In genomic region chr8:125028841-125029240, GRCm38 (mm10) we compare ENCODE assay signal across 17 mouse cellular contexts.
"Had no signal": no experiment of that assay in that cellular context is flagged by ENCODE, and none has a peak within 500 bp of the region (broad histone marks: within the 10 kb centered on the region; RNA-seq: fewer than 3 reads in every experiment).

No protein-coding gene starts in this region.

- DNase-seq: kidney, adult 11 months; kidney, adult 9 months; kidney, postnatal 36 days; left cerebral cortex, postnatal 4 days; liver, postnatal 0 days; lung, embryonic 14.5 days; retina, postnatal 1 day; right cerebral cortex, postnatal 25 days; thymus, adult 2 months; thymus, postnatal 14 days; thymus, postnatal 4 days had no signal

- H3K27me3 ChIP-seq: limb, embryonic 12.5 days; limb, embryonic 15.5 days; midbrain, embryonic 12.5 days; midbrain, embryonic 15.5 days; neural tube, embryonic 12.5 days; neural tube, embryonic 15.5 days had no signal
